Mouse (Mus musculus) liver, embryonic 14.5 days (tissue): ENCODE data around the gene Smap2.
A peak's percentile ranks its signal among the peaks of the same experiment; 100 is the strongest.

Experiments used
- CTCF ChIP-seq: IDR thresholded peaks from 2 replicates; pipeline ENCODE4 v1.5.1; 2016; ENCODE audit warnings: antibody characterized with exemption, low read depth, control low read depth
- EP300 ChIP-seq: IDR thresholded peaks from 2 replicates; pipeline ENCODE4 v1.6.1; 2016; ENCODE audit warnings: antibody characterized with exemption, low read depth

- TF ChIP-seq CTCF, result peak; percentile 94
- no peak for TF ChIP-seq EP300
Observed at GRCm38 (mm10) chr4:121028659-121029392, 11.8 kb upstream of the Smap2 start.
